Mouse (Mus musculus) liver, embryonic 11.5 days (tissue): ENCODE results near the gene Nsl1. TPM values are rescaled to one million over a fixed set of nuclear protein-coding genes. Genes with fewer than 3 reads are reported as not detected.
"Not testable (repeated sequence)": the region's sequence is repeated elsewhere in the genome, so short reads cannot be mapped to it uniquely, and the experiment has no call there.

Experiments used
- ATAC-seq: fragments of 200-750 bp; cut with Nextera tagmentation; replicated peaks from 2 replicates; pipeline ENCODE4 v1.8.0; 2017; ENCODE audit warnings: moderate number of reproducible peaks, mild to moderate bottlenecking, moderate TSS enrichment, moderate library complexity; ENCODE audit not compliant: low FRiP score
- DNase-seq: peaks from one replicate; pipeline ENCODE4 v3.0.0-alpha.2; 2017; ENCODE audit warnings: low spot score
- H3K27ac ChIP-seq: fragments of 300-500 bp; sonication (generic); 2 replicates; pipeline ENCODE4 v1.5.1; 2014; ENCODE audit warnings: mild to moderate bottlenecking, low read depth, low read length, control low read depth
- H3K27me3 ChIP-seq: fragments of 300-500 bp; sonication (generic); replicated peaks from 2 replicates; pipeline ENCODE4 v1.6.1; 2014; ENCODE audit warnings: low read length, mixed read lengths; ENCODE audit not compliant: control insufficient read depth, insufficient read depth
- H3K36me3 ChIP-seq: fragments of 300-500 bp; sonication (generic); 2 replicates; pipeline ENCODE4 v1.6.1; 2014; ENCODE audit warnings: mild to moderate bottlenecking, low read length, moderate library complexity, mixed read lengths; ENCODE audit not compliant: control insufficient read depth, insufficient read depth
- H3K4me1 ChIP-seq: fragments of 300-500 bp; sonication (generic); replicated peaks from 2 replicates; pipeline ENCODE4 v1.6.1; 2014; ENCODE audit warnings: low read length, mixed read lengths; ENCODE audit not compliant: control insufficient read depth, insufficient read depth
- H3K4me2 ChIP-seq: fragments of 300-500 bp; sonication (generic); 2 replicates; pipeline ENCODE4 v1.6.1; 2014; ENCODE audit warnings: mild to moderate bottlenecking, control low read depth, moderate library complexity
- H3K4me3 ChIP-seq: fragments of 300-500 bp; sonication (generic); 2 replicates; pipeline ENCODE4 v1.5.1; 2014; ENCODE audit warnings: low read depth, low read length, control low read depth
- H3K9ac ChIP-seq: fragments of 300-500 bp; sonication (generic); 2 replicates; pipeline ENCODE4 v1.6.1; 2014; ENCODE audit warnings: low read depth, low read length, control low read depth
- H3K9me3 ChIP-seq: fragments of 300-500 bp; sonication (generic); 2 replicates; pipeline ENCODE4 v1.6.1; 2016; ENCODE audit warnings: low read length, inconsistent platforms, mixed read lengths; ENCODE audit not compliant: control insufficient read depth
- WGBS: fragments of 180-500 bp; shearing (Covaris S2); extraction: QIAGEN DNeasy Blood & Tissue Kit; methylation state at CpG from one replicate; pipeline ENCODE4 v1.1.7; 2014; 5-methylcytosine and 5-hydroxymethylcytosine counted together
- polyA plus RNA-seq: library from polyadenylated mRNA; unstranded; fragments of >200 nt; fragmentation: Nextera tagmentation; extraction: Ambion mirVana; gene quantifications from 2 replicates; pipeline ENCODE4 v1.2.1, GENCODE M21; 2014

Gene Nsl1
- polyA plus RNA-seq, result 27.7 and 30.7 TPM in 2 replicates

GRCm38 (mm10) chr1:191062781-191063485 lies at the start of gene Nsl1, which contains the start of gene Tatdn3:
Gene Nsl1, plus strand, starts transcription at chr1:191063012.
Gene Tatdn3, minus strand, starts transcription at chr1:191062932.
- H3K9me3 ChIP-seq, result no peaks in the 10 kb centered on the region
- no peaks in the 10 kb centered on the region for H3K27me3 ChIP-seq
- H3K27ac ChIP-seq, result peak within 1 kb of the TSS; percentile 66; the same call in 1 of the 2 replicates
- peaks cover 7% of the 10 kb centered on the region for H3K36me3 ChIP-seq
- under 1% methylated on average over 56 of the region's 56 CpGs for WGBS
- DNase-seq (peak; percentile 92), ATAC-seq (peak; percentile 88)
- peaks cover 12% of the 10 kb centered on the region for H3K4me1 ChIP-seq
- H3K4me2 ChIP-seq, result peak within 1 kb of the TSS; percentile 73
- H3K9ac ChIP-seq, result peak within 1 kb of the TSS; percentile 90
- H3K4me3 ChIP-seq, result peak within 1 kb of the TSS; percentile 86

- H3K27ac ChIP-seq, result no peak overlapping the region
- no peaks in the 10 kb centered on the region for H3K4me1 ChIP-seq
- no peak overlapping the region for H3K4me3 ChIP-seq
- no peaks in the 10 kb centered on the region for H3K27me3 ChIP-seq
- no peak for ATAC-seq
- peaks cover 18% of the 10 kb centered on the region for H3K36me3 ChIP-seq
- H3K9me3 ChIP-seq, result no peaks in the 10 kb centered on the region
- no peak overlapping the region for H3K9ac ChIP-seq
- WGBS, result 91% methylated on average over 3 of the region's 3 CpGs
- no peak overlapping the region for H3K4me2 ChIP-seq
- DNase-seq, result no peak
These were observed 48.5 kb upstream of the Nsl1 start for GRCm38 (mm10) chr1:191014271-191014670.

GRCm38 (mm10) chr1:191019803-191020202 lies 43.0 kb upstream of the Nsl1 start:
- Histone ChIP-seq H3K27ac (no peak overlapping the region), H3K4me3 (no peak overlapping the region), H3K9ac (no peak overlapping the region), H3K4me1 (peaks cover 3% of the 10 kb centered on the region), H3K4me2 (no peak overlapping the region), H3K27me3 (no peaks in the 10 kb centered on the region), H3K9me3 (no peaks in the 10 kb centered on the region), H3K36me3 (peaks cover 11% of the 10 kb centered on the region)
- 92% methylated on average over 5 of the region's 5 CpGs for WGBS
- DNase-seq (no peak), ATAC-seq (no peak)

GRCm38 (mm10) chr1:191020217-191020924 lies 42.4 kb upstream of the Nsl1 start:
- Histone ChIP-seq H3K9me3 (no peaks in the 10 kb centered on the region), H3K27ac (no peak overlapping the region), H3K36me3 (peaks cover 11% of the 10 kb centered on the region), H3K4me3 (no peak overlapping the region), H3K4me2 (no peak overlapping the region), H3K9ac (no peak overlapping the region), H3K27me3 (no peaks in the 10 kb centered on the region), H3K4me1 (peaks cover 3% of the 10 kb centered on the region)
- ATAC-seq (no peak), DNase-seq (no peak)
- WGBS, result 88% methylated on average over 3 of the region's 3 CpGs

GRCm38 (mm10) chr1:191021016-191021415 lies 41.8 kb upstream of the Nsl1 start:
- no peaks in the 10 kb centered on the region for H3K27me3 ChIP-seq
- 96% methylated on average over 7 of the region's 7 CpGs for WGBS

GRCm38 (mm10) chr1:191023140-191023539 lies 39.7 kb upstream of the Nsl1 start:
- no peak for DNase-seq
- peaks cover 8% of the 10 kb centered on the region for H3K4me1 ChIP-seq
- H3K36me3 ChIP-seq, result peaks cover 11% of the 10 kb centered on the region
- H3K27ac ChIP-seq, result no peak overlapping the region
- no peaks in the 10 kb centered on the region for H3K27me3 ChIP-seq
- H3K4me3 ChIP-seq, result no peak overlapping the region
- H3K9me3 ChIP-seq, result no peaks in the 10 kb centered on the region
- H3K9ac ChIP-seq, result no peak overlapping the region
- WGBS, result 80% methylated on average over 2 of the region's 2 CpGs
- H3K4me2 ChIP-seq, result no peak overlapping the region
- no peak for ATAC-seq

More at GRCm38 (mm10) chr1:191021016-191021415, 41.8 kb upstream of the Nsl1 start:
- no peak overlapping the region for H3K9ac ChIP-seq
- no peak overlapping the region for H3K4me3 ChIP-seq
- H3K9me3 ChIP-seq, result no peaks in the 10 kb centered on the region
- DNase-seq, result no peak
- peaks cover 11% of the 10 kb centered on the region for H3K36me3 ChIP-seq
- no peak for ATAC-seq
- no peak overlapping the region for H3K27ac ChIP-seq
- no peak overlapping the region for H3K4me2 ChIP-seq
- peaks cover 3% of the 10 kb centered on the region for H3K4me1 ChIP-seq

GRCm38 (mm10) chr1:191023806-191024205 lies 39.0 kb upstream of the Nsl1 start:
- Histone ChIP-seq H3K36me3 (peaks cover 11% of the 10 kb centered on the region), H3K4me2 (peak overlapping the region; percentile 25; the same call in 1 of the 2 replicates)
- WGBS, result 93% methylated on average over 5 of the region's 6 CpGs
- ATAC-seq, H3K9ac ChIP-seq, H3K9me3 ChIP-seq, H3K27me3 ChIP-seq, H3K27ac ChIP-seq, H3K4me3 ChIP-seq, DNase-seq, H3K4me1 ChIP-seq: not testable (repeated sequence)

GRCm38 (mm10) chr1:191025016-191026012 lies 37.5 kb upstream of the Nsl1 start:
- WGBS, result 3% methylated on average over 69 of the region's 69 CpGs
- Histone ChIP-seq H3K4me3 (peak overlapping the region; percentile 79), H3K27me3 (no peaks in the 10 kb centered on the region), H3K27ac (peak overlapping the region; percentile 82), H3K36me3 (peaks cover 8% of the 10 kb centered on the region; the same call in 1 of the 2 replicates), H3K9ac (peak overlapping the region; percentile 88), H3K4me2 (peak overlapping the region; percentile 100), H3K9me3 (no peaks in the 10 kb centered on the region), H3K4me1 (peaks cover 8% of the 10 kb centered on the region)
- ATAC-seq (peak; percentile 51), DNase-seq (peak; percentile 76)
